Mouse (Mus musculus) c-Kit-positive CD71-negative TER-119-negative erythroid progenitor cells, embryonic 14.5 days (primary cell): ENCODE measurements at regions not wholly inside any gene's neighbourhood (a gene's known extent, or its start where the extent isn't known, plus 50 kb on each side); places are given as distances from the start of the nearest gene placed in this dataset.

Source experiments
- DNase-seq: peaks from one replicate; pipeline ENCODE4 v3.0.0-alpha.2; 2013; ENCODE audit warnings: low read depth

DNA sequence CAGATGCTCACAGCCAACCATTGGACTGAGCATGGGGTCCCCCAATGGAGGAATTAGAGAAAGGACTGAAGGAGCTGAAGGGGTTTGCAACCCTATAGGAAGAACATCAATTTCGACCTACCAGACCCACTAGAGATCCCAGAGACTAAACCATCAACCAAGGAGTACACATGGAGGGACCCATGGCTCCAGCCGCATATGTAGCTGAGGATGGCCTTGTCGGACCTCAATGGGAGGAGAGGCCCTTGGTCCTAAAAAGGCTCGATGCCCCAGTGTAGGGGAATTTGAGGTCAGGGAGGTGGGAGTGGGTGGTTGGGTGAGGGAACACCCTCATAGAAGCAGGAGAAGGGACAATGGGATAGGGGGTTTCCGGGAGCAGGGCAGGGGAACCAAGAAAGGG, 180.6 kb downstream of the Qdpr start:
- no peak for DNase-seq

DNA sequence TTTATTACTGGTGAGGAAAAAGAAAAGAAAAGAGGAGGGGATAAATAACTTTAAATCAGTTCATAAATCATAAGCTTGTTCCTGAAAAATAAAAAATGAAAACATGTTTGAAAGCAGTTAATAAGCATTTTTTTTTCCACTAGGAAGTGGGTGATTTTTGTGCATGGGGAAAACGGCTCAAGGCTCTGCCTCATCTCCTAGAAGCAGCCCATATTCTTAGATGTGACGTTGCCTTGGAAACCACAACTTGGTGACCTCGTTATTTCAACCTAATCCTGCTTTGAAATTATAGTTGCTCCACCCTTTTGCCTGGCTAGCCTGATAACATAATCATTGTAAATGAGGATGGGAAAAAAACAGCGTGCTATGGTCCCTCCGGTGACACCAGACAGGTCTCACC, 183.1 kb downstream of the Qdpr start:
- DNase-seq, result no peak

- DNase-seq, result no peak
Observed at GRCm38 (mm10) chr5:45258486-45258885, 191.6 kb downstream of the Qdpr start.

- DNase-seq, result no peak
Observed at GRCm38 (mm10) chr5:45256256-45256999, 193.6 kb downstream of the Qdpr start.

DNA sequence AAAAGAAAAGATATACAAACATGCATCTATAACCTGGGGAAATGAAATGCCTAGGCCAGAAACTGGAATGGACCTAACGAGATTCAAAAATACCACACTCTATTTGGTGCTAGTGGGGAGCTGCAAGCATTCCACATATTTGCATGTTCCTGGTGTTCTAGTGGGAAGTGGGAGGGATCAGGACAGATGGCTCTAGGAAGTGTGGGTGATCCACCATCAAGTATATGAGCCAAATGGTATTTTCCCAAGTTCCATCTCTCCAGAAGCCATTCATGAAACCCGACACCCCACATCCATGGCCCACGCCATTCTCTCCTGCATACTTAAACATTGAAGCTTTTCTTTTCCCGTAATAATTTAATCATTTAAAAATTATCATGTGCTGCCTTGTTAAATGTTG, 218.2 kb downstream of the Qdpr start:
- DNase-seq, result no peak

DNA sequence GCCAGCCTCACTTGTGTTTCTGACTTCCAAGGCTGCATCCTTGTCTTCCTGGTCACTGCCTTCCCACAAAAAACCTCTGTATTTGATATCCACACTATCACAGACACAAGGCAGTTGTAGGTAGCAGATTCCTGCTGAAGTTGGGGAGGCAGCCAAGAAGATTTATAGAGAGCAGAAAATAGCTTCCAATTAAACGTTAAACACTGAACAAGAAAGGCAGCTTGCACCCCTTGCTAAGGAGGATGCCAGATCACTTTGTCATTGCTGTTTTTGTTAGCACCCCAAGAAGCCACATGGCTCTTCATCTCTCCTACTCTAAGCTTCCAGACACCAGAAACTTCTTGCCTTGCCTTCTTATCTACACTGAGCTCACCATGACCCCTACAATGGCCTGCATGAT, 219.9 kb downstream of the Qdpr start:
- no peak for DNase-seq

DNA sequence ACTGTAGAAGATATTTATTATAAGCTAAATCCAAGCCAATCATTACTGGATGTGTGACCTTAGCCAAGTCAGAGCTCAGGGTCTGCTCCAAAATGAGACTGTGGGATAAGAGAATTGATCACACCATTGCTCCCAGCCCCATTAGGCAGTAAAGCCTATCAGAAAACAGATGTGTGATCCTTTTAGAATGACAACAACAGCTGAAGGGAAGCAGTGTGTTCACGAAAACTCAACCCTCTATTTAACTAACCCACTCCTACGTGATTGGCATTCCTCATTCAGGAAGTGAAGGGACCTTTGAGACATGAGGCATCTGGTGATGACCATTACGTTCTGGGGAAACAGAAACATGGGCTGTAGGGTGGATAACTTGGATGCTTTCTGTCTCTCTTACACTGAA, 220.6 kb downstream of the Qdpr start:
- no peak for DNase-seq

DNA sequence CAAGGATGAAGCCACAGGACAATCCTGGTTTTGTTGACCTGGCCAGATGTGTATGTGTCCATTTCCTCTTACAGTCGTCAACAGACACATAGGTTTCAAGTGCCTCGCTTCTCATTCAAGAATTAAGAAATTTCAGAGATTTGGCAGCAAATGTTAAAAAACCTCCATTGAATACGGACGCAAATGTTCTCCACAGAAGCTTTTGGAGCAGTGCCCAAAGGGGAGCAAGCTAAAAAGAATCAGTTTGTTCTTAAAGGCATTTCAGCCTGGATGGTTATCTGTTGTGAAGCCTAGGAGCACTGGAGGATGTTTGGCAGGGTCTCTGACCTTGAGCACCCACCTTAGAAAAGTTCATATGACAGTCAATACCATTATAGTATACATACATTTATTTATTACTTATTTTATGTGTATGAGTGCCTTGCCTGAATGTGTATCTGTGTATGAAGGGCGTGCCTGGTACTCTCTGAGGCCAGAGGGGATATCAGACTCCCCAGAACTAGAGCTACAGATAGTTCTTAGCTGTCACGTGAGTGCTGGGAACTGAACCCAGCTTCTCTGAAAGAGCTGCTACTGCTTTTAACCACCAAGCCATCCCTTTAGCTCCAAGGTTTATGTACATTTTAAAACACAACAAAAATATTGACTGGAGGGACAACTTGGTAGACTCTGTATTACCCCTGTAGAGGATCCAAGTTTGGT, 221.7 kb downstream of the Qdpr start:
- no peak for DNase-seq

DNA sequence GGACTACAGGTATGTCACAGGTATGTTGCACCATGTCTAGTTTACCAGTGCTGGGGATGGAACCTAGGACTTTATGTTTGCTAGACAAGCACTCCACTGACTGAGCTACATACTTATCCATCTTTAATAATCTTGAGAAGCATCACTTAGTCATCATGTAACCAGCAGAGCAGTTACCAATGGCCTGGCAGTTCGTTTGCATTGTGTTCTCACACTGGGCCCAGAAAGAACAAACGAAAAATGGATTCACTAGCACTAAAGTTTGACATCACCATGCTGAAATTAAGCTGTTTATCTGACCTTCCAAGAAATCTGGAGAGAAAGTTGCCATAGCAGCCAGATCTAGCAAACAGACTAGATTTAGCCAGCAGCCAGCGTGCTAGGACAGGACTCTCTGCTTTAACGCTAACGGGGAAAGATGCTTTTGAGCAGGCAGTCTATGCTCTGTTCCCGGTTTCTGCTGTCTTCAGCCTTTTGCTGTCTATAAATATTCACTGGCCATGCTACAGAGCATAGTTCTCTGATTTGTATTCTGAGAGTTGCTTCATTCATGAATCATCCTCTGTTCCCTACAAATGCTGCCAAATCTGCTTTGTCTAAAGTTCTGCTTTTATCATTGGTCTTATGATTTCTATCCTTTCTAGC, 229.6 kb downstream of the Qdpr start:
- no peak for DNase-seq

DNA sequence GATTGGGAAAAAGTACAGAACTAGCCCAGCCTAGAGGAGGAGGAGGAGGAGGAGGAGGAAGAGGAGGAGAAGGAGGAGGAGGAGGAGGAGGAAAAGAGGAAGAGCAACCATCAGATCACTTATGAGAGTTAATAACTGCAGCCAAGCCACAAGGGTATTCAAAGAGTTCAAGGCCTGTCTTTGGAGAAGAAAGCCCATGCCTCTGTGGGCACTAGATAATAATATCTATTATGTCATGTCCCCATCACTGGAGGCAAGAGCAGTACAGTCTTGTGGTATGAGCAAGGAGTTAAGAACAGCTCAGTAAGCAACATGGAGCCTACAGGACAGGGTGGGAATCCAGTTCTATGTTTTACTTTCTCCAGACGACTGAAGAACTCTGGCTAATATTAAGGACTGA, 230.5 kb downstream of the Qdpr start:
- DNase-seq, result no peak

DNA sequence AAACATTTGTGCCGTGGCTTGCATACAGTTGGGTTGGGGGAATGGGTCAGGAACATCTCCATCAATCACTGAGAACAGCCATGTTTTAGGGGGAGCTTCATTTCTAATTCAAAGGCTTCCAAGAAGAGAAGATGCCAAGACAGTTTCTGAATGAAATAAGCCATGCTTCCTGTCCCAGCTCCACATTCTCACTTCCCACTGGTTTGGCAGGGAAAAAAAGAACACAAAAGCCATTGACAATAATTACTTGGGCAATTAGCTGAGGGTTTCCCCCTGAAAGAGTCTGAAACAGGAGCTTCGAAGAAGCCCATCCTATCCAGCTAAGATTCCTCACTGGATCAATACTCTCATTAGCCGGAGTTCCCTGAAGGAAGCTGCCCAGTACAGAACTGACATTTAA, 230.9 kb downstream of the Qdpr start:
- DNase-seq, result no peak

- no peak for DNase-seq
Observed at GRCm38 (mm10) chr5:45214475-45214874, 235.6 kb downstream of the Qdpr start.

- no peak for DNase-seq
Observed at GRCm38 (mm10) chr5:45198408-45198807, 251.6 kb downstream of the Qdpr start.

DNA sequence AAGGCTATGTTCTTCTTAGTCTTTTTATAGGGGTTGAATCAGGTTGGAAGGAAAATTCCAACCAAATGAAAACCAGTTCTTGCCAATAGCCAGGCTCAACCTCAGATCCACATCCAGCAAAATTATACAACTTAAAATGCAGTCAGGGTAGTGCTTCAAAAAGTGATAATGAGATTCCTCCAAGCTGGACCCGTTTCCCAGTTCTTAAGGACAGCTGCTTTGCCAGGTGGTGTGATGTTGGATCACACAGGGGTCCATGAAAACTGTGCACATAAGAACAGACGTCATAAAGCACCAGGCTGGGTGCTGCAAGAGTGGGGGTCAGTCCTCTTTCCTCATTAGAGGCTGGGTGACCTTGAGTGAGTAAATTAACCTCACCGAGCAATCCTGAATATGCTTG, 253.9 kb downstream of the Qdpr start:
- DNase-seq, result no peak

GRCm38 (mm10) chr5:45192287-45192686, 257.7 kb downstream of the Qdpr start:
- DNase-seq, result no peak

GRCm38 (mm10) chr5:45173035-45173755, 276.8 kb downstream of the Qdpr start:
- DNase-seq, result no peak

DNA sequence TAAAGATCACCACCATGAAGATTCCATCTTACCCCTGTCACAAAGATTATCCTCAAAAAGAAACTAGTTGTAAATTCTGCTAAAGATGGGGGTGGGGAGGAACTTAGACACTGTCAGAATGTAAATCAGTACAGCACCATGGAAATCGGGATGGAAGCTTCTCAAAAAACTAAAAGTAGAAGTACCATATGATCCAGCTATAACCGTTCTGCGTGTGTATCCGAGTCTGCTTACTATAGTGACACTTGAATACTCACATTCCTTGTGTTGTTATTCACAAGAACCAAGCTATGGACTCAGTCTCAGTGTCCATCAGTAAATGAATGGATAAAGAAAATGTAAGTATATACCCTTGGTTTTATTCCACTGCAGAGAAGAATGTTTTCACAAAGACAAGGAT, 290.8 kb downstream of the Qdpr start:
- DNase-seq, result no peak

DNA sequence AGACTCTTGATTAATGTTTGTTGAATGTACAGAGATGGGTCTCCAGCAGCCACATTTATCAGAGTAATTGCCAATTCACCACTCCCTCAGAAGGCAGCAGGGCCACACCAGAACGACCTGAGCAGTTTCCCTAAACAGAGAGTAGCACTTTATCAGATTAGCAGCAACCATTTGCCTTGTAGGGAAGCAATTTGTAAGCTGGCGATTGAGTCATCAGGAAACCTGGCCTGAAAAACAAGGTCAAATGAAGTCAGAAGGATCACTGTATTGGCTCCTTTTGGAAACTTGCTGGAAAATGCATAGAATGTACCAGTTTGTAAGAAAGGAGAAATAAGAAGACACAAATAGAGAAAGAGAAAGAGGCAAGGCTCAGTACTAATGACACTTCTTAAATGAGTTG, 295.1 kb downstream of the Qdpr start:
- no peak for DNase-seq

DNA sequence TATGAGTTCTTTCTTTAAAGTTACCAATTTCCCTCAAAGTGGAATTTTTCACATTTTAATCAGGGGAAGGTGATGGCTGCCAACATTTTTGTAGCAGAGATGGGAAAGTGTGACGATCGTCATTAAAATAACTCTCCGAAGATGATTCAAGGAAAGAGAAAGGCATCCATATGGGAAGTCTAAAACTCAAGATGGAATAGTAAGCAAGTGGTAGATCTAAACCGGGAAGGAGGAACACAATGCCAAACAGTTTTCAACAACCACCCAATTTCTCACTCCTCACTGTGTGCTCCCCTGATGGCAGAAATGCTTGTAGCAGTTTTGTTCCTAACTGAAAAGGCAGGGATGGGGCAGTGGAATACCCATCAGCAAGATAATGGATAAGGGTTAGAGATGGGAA, 305.9 kb downstream of the Qdpr start:
- no peak for DNase-seq

GRCm38 (mm10) chr5:45137198-45137973, 312.6 kb downstream of the Qdpr start:
- no peak for DNase-seq

DNA sequence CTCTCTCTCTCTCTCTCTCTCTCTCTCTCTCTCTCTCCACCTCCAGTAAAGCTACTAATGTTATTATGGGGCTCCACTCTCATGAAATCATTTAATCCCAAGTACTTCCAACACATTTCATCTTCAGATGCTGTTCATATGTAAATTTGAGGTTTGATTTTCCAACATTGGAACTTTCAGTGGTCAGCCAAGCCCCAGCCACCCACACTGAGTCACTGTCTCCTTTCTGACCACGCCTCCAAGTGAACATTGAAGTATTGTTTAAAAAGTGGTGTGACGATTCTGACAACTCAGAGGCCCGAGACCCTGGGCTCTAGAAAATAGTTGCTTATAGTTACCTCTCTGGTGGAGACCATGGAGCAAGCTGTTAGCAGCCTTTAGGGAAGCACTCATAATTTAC, 313.3 kb downstream of the Qdpr start:
- DNase-seq, result no peak

DNA sequence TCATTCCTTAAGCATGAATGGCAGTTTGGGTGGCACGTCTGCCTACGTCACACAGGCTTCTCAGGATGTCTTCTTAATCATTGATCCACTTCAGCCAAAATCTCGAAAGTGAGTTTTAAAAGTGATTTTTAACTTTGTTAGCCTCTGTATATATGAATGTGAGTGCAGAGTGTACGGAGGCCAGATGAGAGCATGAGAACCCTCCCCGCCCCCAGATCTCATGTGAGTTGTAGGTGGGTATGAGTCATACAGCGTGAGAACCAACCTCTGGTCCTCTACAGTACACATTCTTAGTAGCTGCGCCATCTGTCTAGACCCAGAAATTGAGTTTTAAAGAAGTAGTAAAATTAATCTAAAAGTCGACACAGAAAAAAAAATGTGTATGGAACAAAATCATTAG, 322.1 kb downstream of the Qdpr start:
- DNase-seq, result no peak
